Mouse (Mus musculus): ENCODE measurements at regions not wholly inside any gene's neighbourhood (a gene's known extent, or its start where the extent isn't known, plus 50 kb on each side); places are given as distances from the start of the nearest gene placed in this dataset.

DNA sequence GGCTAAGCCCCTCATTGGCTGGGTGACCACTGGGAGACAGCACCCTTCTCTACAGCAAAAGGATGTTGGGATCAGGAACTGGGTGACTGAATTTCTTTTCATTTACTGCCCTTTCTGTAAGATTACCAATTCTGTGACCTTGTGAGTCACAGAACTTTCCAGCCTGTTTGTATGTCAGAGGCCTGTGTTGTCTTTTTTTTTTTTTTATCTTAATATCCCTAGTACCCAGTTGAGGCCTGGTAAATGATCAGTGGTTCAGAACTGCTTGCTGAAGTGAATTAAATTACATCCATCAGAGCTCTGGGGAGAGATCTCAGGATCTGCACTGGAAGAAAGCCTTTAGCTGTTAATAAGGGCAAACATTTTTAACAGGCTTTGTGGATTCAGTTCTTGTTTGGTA, 114.8 kb upstream of the Zfp648 start:
- TF ChIP-seq POLR2A (IDR thresholded peaks at IDR 0.05; ENCODE audit: insufficient read depth, low read depth, low read length), result no peak
- no peak for TF ChIP-seq CTCF (IDR thresholded peaks at IDR 0.05; ENCODE audit: insufficient read depth, low read depth, low read length)
